Mouse (Mus musculus): ENCODE measurements around the gene Man1a2. TPM values are rescaled to one million over a fixed set of nuclear protein-coding genes. Genes with fewer than 3 reads are reported as not detected.

Gene Man1a2
- total RNA-seq, 2 experiments from 2014 or later: 112 to 123 TPM

DNA sequence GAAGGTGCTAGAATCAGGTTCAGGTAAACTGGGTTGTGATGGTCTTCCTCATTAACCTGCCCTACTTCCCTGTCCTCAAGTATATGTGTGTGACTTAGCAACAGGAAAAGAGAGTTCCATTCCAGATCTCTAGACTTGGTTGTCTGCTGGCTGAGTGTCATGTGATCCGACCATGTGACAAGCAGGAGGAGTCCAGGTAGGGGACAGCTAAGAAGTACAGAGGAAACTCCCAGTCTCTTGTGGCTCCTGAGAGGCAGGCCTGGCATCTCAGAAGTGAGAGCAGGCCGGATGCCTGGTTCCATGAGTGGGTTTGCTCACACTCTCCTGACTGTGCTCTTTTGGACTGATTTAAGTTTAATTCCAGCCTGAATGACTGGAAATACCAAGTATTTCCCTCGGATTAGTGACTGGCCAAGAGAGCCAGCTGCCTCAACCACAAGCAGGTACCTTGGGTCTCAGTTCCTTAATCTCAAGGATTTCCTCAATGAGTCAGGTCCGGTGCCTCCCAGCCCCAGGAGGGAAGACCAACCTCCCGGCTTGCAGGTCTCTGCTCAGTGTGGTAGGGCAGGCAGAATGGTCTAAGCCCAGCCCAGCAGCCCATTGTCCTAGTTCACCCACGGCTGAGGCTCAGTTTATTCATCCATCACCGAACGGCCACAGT is 170.1 kb downstream of the Man1a2 start:
- no peak for DNase-seq (ENCODE audit: low spot score in 2 of 2)

Other genes with a start within 250 kb of the Man1a2 start
- 1 to 10 TPM; 2.4 to 2.8 TPM for gene Tent5c, start 196.2 kb downstream of the Man1a2 start, total RNA-seq (2021)
- gene Vtcn1, start 140.0 kb upstream of the Man1a2 start, total RNA-seq (2021): not detected
- gene Trim45, start 236.7 kb upstream of the Man1a2 start, total RNA-seq (2021): 1 to 10 TPM; 8.2 to 9.0 TPM